Mouse (Mus musculus): ENCODE measurements around the gene Tfam. TPM values are rescaled to one million over a fixed set of nuclear protein-coding genes. Genes with fewer than 3 reads are reported as not detected.

Tfam gene
- polyA plus RNA-seq, 1 experiment = 20.0 TPM

DNA sequence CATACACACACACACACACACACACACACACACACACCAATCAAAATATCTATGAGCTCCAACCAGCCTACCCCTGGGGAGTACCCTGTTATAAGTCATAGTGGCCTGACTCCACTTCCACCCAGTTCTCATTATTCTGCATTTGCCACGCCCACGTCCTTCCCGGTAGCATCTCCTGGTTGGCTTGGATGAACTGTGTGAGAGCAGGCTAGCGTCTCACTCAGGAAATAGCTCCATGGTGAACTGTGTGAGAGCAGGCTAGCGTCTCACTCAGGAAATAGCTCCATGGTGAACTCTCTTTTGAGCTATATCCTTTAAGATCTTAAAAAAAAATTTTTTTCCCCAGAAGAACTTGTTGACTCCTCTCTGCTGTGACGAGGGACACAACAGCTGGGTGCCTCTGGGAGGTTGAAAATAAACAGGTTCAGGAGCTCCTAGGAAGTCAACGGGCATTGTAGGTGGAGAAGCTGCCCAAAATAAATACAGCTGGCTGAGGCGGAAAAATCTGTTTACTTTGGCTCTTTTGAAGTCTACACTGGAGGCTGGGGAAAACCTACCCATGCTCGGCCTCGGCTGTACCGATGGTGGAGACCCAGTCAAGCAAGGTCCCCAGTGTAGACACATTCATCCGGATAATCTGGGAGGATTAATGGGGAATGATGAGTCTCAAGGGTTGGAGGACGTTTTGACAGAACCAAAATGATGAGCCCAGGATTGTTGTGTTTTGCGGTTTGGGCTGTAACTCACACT is 40.9 kb downstream of the Tfam start:
- TF ChIP-seq POLR2A (IDR thresholded peaks at IDR 0.05; ENCODE audit: extremely low read depth, insufficient read depth, low read length) = no peak
- TF ChIP-seq CTCF (IDR thresholded peaks at IDR 0.05; ENCODE audit: extremely low read depth, insufficient read depth, low read length) = no peak
- Histone ChIP-seq H3K4me1 (ENCODE audit: control insufficient read depth, insufficient read depth, low read length) (no peaks in the 10 kb centered on the region), H3K27ac (ENCODE audit: insufficient read depth, low read length) (no peak overlapping the region), H3K4me3 (ENCODE audit: insufficient read depth, low read length) (no peak overlapping the region)

DNA sequence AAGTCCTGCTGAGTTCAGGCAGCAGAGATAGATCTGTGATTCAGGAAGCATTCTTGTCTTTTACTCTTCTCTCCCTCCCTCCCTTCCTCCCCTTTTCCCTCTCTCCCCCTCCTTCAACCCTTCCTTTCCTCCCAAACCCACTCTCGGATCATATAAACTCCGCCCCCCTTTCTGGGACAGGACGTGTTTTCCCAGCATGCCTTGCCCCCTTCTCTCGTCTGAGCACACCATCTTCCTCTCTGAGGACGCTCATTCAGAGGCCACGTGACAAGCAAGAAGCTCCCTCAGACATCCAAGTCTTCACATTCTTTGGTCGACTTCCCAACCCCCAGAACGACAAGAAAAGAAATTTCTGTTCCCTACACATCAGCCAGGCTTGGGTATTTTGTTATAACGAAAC is 42.6 kb downstream of the Tfam start:
- H3K27ac ChIP-seq (ENCODE audit: insufficient read depth, low read length) = no peak overlapping the region
- TF ChIP-seq CTCF (IDR thresholded peaks at IDR 0.05; ENCODE audit: extremely low read depth, insufficient read depth, low read length) (no peak), POLR2A (IDR thresholded peaks at IDR 0.05; ENCODE audit: extremely low read depth, insufficient read depth, low read length) (no peak)
- no peak overlapping the region for H3K4me3 ChIP-seq (ENCODE audit: insufficient read depth, low read length)
- H3K4me1 ChIP-seq (ENCODE audit: control insufficient read depth, insufficient read depth, low read length) = no peaks in the 10 kb centered on the region

DNA sequence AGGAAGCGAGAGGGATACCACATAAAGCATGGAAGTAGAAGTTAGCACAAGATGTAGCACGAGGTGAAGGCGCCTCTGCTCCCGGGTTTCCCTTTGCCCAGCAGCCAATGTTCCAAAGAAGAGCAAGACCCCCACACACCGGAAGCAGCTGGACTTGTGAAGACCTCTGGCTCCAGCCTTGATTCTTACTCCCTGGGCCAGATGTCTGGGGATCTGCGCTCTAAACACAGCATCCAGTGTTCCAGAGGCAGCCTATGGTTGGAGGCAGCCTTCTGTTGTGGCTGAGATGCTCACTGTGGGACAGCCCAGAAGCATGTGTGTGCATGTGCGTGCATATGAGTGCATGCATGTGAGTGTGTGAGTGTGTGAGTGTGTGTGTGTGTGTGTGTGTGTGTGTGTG is 43.4 kb downstream of the Tfam start:
- Histone ChIP-seq H3K4me1 (ENCODE audit: control insufficient read depth, insufficient read depth, low read length) (no peaks in the 10 kb centered on the region), H3K27ac (ENCODE audit: insufficient read depth, low read length) (no peak overlapping the region), H3K4me3 (ENCODE audit: insufficient read depth, low read length) (no peak overlapping the region)
- TF ChIP-seq CTCF (IDR thresholded peaks at IDR 0.05; ENCODE audit: extremely low read depth, insufficient read depth, low read length) (no peak), POLR2A (IDR thresholded peaks at IDR 0.05; ENCODE audit: extremely low read depth, insufficient read depth, low read length) (no peak)

DNA sequence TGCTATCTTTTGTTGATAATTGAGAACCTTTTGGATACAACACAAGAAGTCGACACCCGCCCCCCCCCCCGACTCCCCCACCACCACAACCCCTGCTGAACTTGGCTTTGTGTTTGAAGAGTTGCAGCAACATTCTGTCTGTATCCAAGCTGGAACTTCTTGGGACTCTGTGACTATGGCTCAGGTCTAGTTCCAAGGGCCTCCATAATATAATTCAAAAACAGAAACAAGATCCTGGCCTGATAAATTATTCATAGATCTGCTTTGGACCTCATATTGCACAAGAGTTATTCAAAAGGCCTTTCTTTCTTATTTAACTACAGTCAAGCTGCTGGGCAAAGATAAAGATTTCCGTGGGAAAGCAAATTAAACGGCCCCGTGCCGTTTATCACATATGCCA is 44.8 kb downstream of the Tfam start:
- H3K4me1 ChIP-seq (ENCODE audit: control insufficient read depth, insufficient read depth, low read length) = no peaks in the 10 kb centered on the region

DNA sequence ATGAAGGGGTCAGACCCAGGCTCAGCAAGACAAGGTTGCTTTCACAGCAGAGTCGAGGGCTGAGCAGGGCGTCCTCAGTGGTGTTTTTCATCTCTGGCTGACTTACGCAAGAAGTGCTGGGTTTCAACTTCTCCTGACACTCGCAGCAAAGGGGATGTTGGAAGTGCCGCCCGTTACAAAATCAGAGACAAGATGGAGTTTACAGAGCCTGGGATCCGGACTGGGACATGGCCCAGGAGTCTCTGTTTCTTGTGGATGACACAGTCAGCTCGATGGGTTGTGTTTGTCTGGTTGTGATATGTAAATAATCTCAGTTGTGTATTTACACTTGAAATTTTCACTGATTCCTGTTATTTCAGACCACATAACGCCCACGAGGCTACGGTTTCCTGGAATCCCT is 45.2 kb downstream of the Tfam start:
- Histone ChIP-seq H3K4me1 (ENCODE audit: control insufficient read depth, insufficient read depth, low read length) (no peaks in the 10 kb centered on the region), H3K27ac (ENCODE audit: insufficient read depth, low read length) (no peak overlapping the region), H3K4me3 (ENCODE audit: insufficient read depth, low read length) (no peak overlapping the region)
- no peak for TF ChIP-seq CTCF (IDR thresholded peaks at IDR 0.05; ENCODE audit: extremely low read depth, insufficient read depth, low read length)
- no peak for TF ChIP-seq POLR2A (IDR thresholded peaks at IDR 0.05; ENCODE audit: extremely low read depth, insufficient read depth, low read length)

More for the DNA sequence above, 44.8 kb downstream of the Tfam start:
- H3K4me3 ChIP-seq (ENCODE audit: insufficient read depth, low read length) = no peak overlapping the region
- TF ChIP-seq CTCF (IDR thresholded peaks at IDR 0.05; ENCODE audit: extremely low read depth, insufficient read depth, low read length) = no peak
- no peak for TF ChIP-seq POLR2A (IDR thresholded peaks at IDR 0.05; ENCODE audit: extremely low read depth, insufficient read depth, low read length)
- H3K27ac ChIP-seq (ENCODE audit: insufficient read depth, low read length) = no peak overlapping the region

DNA sequence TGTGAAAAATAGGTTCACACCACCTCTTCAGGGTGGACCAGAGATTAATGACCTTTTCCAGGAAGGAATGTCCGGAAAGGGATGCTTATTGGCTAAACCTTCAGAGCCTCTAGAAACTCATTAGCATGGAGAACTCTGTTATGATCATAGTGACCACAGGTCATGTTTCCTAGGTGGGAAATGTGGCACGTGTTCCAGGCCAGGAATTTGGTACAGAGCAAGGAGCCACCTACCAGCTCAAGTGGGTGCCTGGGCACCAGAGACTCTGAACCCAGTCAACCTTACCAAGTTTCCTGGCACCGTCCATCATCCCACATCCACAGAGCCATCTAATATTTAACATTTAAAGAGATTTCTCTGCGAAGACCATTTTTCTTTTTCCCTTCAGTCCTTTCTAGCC is 49.4 kb downstream of the Tfam start:
- TF ChIP-seq CTCF (IDR thresholded peaks at IDR 0.05; ENCODE audit: extremely low read depth, insufficient read depth, low read length) = no peak
- Histone ChIP-seq H3K4me1 (ENCODE audit: control insufficient read depth, insufficient read depth, low read length) (no peaks in the 10 kb centered on the region), H3K27ac (ENCODE audit: insufficient read depth, low read length) (no peak overlapping the region), H3K4me3 (ENCODE audit: insufficient read depth, low read length) (no peak overlapping the region)

DNA sequence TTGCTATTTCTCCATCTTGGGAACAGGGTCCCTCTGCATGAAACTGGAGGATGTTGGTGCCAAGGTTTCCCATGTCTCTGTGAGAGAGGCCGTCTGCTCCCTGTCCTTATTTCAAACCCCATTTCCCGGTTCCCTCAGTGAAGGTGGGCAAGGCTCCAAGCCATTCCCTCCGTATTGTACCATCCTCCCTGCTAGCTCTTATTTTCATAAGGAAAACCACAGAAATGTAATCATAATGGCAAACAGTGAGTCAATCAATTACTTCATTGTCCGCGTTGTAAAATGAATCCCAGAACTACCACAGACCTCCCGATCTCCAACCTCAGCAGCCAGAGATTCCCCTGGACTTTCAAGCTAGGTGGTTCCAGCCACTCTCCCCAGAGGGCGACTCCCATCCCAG is 53.0 kb downstream of the Tfam start:
- no peak overlapping the region for H3K4me3 ChIP-seq (ENCODE audit: insufficient read depth, low read length)
- TF ChIP-seq CTCF (IDR thresholded peaks at IDR 0.05; ENCODE audit: extremely low read depth, insufficient read depth, low read length) = no peak
- no peak for TF ChIP-seq POLR2A (IDR thresholded peaks at IDR 0.05; ENCODE audit: extremely low read depth, insufficient read depth, low read length)
- H3K4me1 ChIP-seq (ENCODE audit: control insufficient read depth, insufficient read depth, low read length) = no peaks in the 10 kb centered on the region
- H3K27ac ChIP-seq (ENCODE audit: insufficient read depth, low read length) = no peak overlapping the region

DNA sequence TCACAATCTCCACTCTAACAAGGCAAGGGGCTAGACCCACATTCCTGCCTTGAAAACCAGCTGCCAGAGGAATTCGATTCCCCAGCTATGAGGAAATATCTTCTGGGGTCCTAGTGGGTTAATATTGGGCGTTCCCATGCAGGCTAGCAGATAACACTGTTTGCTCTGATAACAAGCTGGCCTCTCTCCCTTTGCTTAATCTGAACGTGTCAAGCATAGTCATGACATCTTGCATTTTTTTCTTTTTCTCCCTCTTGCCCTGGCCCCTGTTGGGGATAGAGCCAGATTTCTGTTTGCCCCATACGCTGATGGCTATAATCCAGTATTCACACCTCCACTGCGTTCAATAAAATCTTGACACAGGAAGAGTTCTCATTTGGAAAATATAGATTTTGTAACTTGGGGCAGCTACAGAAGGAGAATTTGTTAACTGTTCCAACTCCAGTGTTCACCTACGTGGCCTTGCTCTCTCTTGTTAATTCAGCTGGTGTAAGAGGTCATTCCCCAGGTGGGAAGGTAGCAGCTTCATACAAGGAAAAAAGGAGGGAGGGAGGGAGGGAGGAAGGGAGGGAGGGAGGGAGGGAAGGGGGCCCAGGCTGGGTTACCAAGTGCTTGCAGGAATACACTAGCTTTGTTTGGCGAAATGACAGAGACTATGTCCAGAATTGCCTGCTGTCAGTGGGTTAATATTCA is 54.6 kb downstream of the Tfam start:
- Histone ChIP-seq H3K4me1 (ENCODE audit: control insufficient read depth, insufficient read depth, low read length) (no peaks in the 10 kb centered on the region), H3K4me3 (ENCODE audit: insufficient read depth, low read length) (no peak overlapping the region), H3K27ac (ENCODE audit: insufficient read depth, low read length) (no peak overlapping the region)
- TF ChIP-seq POLR2A (IDR thresholded peaks at IDR 0.05; ENCODE audit: extremely low read depth, insufficient read depth, low read length) (no peak), CTCF (IDR thresholded peaks at IDR 0.05; ENCODE audit: extremely low read depth, insufficient read depth, low read length) (no peak)

DNA sequence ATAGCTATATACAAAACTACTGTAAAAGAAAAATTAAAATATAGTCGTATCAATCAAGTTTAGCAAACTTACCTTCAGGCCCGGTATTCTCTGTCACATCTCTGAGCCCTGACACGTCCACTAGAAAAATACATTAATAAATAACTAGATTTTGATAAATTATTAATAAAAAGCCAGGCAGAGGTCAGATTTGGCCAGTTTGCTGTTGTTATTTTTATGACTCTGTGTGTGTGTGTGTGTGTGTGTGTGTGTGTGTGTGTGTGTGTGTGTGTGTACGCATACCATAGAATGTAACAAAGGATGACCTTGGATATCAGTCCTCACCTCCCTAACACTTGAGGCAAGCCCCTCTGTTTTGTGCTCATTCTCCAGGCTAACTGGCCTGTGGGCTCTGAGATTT is 56.1 kb downstream of the Tfam start:
- Histone ChIP-seq H3K4me1 (ENCODE audit: control insufficient read depth, insufficient read depth, low read length) (no peaks in the 10 kb centered on the region), H3K27ac (ENCODE audit: insufficient read depth, low read length) (no peak overlapping the region), H3K4me3 (ENCODE audit: insufficient read depth, low read length) (no peak overlapping the region)
- TF ChIP-seq CTCF (IDR thresholded peaks at IDR 0.05; ENCODE audit: extremely low read depth, insufficient read depth, low read length) = no peak
- TF ChIP-seq POLR2A (IDR thresholded peaks at IDR 0.05; ENCODE audit: extremely low read depth, insufficient read depth, low read length) = no peak

DNA sequence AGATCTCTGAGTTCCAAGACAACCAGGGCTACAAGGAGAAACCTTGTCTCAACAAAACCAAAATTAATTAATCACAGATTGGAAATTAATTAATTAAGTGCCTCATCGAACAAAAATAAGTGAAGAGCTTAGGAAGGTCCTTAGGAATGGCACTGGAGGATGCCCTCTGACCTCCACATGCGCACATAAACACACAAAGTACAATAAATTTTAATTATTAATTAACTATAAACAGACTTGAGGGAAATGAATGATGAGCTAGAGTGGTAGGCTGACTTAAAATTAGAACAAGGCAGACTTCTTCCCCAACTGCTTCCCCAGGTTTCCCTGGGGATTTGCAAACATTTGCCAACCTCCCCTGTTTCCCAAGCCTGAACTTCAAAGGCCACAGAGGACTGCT is 57.0 kb downstream of the Tfam start:
- Histone ChIP-seq H3K4me3 (ENCODE audit: insufficient read depth, low read length) (no peak overlapping the region), H3K27ac (ENCODE audit: insufficient read depth, low read length) (no peak overlapping the region), H3K4me1 (ENCODE audit: control insufficient read depth, insufficient read depth, low read length) (no peaks in the 10 kb centered on the region)
- TF ChIP-seq POLR2A (IDR thresholded peaks at IDR 0.05; ENCODE audit: extremely low read depth, insufficient read depth, low read length) (no peak), CTCF (IDR thresholded peaks at IDR 0.05; ENCODE audit: extremely low read depth, insufficient read depth, low read length) (no peak)

Measured in cortical plate, adult 2 months (tissue).